Mouse (Mus musculus) embryonic facial prominence, embryonic 11.5 days (tissue): ENCODE data around the gene Mesp2. TPM values are rescaled to one million over a fixed set of nuclear protein-coding genes. Genes with fewer than 3 reads are reported as not detected.

Experiments
- ATAC-seq: fragments of 200-750 bp; cut with Nextera tagmentation; replicated peaks from 2 replicates; pipeline ENCODE4 v1.8.0; 2017; ENCODE audit warnings: low read depth; ENCODE audit not compliant: insufficient number of reproducible peaks, low FRiP score, low TSS enrichment
- DNase-seq: peaks from one replicate; pipeline ENCODE4 v3.0.0-alpha.2; 2015; ENCODE audit warnings: low spot score
- H3K27ac ChIP-seq: fragments of 300-500 bp; sonication (generic); replicated peaks from 2 replicates; pipeline ENCODE4 v1.5.1; 2014; ENCODE audit warnings: mild to moderate bottlenecking, low read depth, low read length, control low read depth
- H3K27me3 ChIP-seq: fragments of 300-500 bp; sonication (generic); 2 replicates; pipeline ENCODE4 v1.6.1; 2014; ENCODE audit warnings: mild to moderate bottlenecking, low read length, moderate library complexity, mixed read lengths; ENCODE audit not compliant: control insufficient read depth, insufficient read depth
- H3K36me3 ChIP-seq: fragments of 300-500 bp; sonication (generic); replicated peaks from 2 replicates; pipeline ENCODE4 v1.6.1; 2014; ENCODE audit warnings: low read depth, mild to moderate bottlenecking, low read length, moderate library complexity, mixed read lengths; ENCODE audit not compliant: control insufficient read depth, insufficient read depth
- H3K4me1 ChIP-seq: fragments of 300-500 bp; sonication (generic); 2 replicates; pipeline ENCODE4 v1.6.1; 2014; ENCODE audit warnings: low read length, mixed read lengths; ENCODE audit not compliant: control insufficient read depth, insufficient read depth
- H3K4me2 ChIP-seq: fragments of 300-500 bp; sonication (generic); 2 replicates; pipeline ENCODE4 v1.6.1; 2014; ENCODE audit warnings: low read depth, mild to moderate bottlenecking, control low read depth, low read length, moderate library complexity
- H3K4me3 ChIP-seq: fragments of 300-500 bp; sonication (generic); 2 replicates; pipeline ENCODE4 v1.5.1; 2014; ENCODE audit warnings: low read depth, low read length, control low read depth
- H3K9ac ChIP-seq: fragments of 300-500 bp; sonication (generic); replicated peaks from 2 replicates; pipeline ENCODE4 v1.6.1; 2014; ENCODE audit warnings: mild to moderate bottlenecking, control low read depth, low read length
- H3K9me3 ChIP-seq: fragments of 300-500 bp; sonication (generic); replicated peaks from 2 replicates; pipeline ENCODE4 v1.6.1; 2016; ENCODE audit warnings: mild to moderate bottlenecking, low read length, inconsistent platforms, mixed read lengths; ENCODE audit not compliant: control insufficient read depth
- WGBS: fragments of 180-500 bp; shearing (Covaris S2); extraction: QIAGEN DNeasy Blood & Tissue Kit; methylation state at CpG from one replicate; pipeline ENCODE4 v1.1.7; 2014; 5-methylcytosine and 5-hydroxymethylcytosine counted together
- polyA plus RNA-seq: library from polyadenylated mRNA; unstranded; fragments of >200 nt; fragmentation: Nextera tagmentation; extraction: Ambion mirVana; gene quantifications from 2 replicates; pipeline ENCODE4 v1.2.1, GENCODE M21; 2014

The Mesp2 gene
- polyA plus RNA-seq, 1 experiment from 2014 or later, result not detected

DNA sequence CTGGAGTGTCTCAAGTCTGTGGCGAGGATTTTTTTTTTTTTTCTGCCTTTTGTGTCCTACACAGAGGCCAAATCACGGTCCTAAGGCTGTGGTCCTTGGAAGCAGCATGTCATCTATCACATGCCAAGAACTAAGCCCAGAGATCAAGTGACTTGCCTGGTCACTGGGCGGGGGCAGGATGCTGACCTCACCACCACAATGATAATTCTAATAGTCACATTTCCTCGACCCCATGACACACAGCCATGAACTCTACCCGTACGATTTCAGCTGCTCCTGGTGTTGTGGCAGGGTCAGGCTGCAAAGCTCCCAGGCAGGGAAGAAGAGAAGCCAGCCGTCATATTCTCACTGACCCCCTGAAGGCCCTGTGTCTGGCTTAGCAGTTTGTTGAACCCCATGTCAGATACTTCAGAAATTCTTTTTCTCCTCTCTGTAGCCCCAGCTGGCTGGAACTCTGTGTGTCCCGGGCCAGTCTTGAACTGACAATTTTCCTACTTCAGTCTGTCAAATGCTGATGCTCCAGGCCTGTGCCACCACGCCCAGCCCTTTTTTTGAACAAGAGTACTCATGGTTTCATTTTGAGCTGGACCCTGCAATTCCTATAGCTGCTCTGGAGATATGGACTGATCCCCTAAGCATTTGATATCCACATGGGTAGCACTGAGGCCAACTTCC, 48.6 kb downstream of the Mesp2 start:
- Histone ChIP-seq H3K9ac (no peak overlapping the region), H3K9me3 (no peaks in the 10 kb centered on the region), H3K4me1 (peaks cover 4% of the 10 kb centered on the region; the same call in 1 of the 2 replicates), H3K27ac (no peak overlapping the region), H3K4me2 (no peak overlapping the region), H3K27me3 (no peaks in the 10 kb centered on the region), H3K4me3 (no peak overlapping the region), H3K36me3 (no peaks in the 10 kb centered on the region)
- WGBS, result 50% methylated on average over 9 of the region's 9 CpGs
- DNase-seq, result no peak
- ATAC-seq, result no peak

DNA sequence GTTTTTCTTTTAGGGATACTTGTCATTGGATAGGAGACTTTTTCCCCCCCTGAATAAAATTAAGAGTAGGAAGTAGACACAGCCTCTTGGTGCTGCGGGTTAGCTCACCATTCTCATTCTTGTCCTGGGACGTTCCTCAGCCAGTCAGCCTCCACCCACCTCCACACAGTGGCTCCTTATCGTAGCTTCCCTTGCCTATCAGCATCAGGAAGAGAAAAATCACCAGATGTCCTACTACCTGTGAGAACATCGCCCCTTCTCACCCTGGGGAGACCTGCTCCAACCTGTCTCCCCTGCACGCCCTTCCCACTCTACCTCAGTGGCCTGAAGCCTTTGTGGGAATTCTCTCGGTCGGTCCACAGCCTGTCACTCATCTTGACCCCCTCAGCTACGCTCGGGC, 50.3 kb downstream of the Mesp2 start, which contains the start of gene Anpep:
TSS of gene Anpep (minus strand) at position 249 of the 400 bp plus-strand sequence.
- Histone ChIP-seq H3K4me3 (no peak within 1 kb of the TSS), H3K27me3 (no peaks in the 10 kb centered on the region), H3K9me3 (no peaks in the 10 kb centered on the region), H3K27ac (no peak within 1 kb of the TSS), H3K4me1 (peaks cover 4% of the 10 kb centered on the region; the same call in 1 of the 2 replicates), H3K36me3 (no peaks in the 10 kb centered on the region), H3K9ac (no peak within 1 kb of the TSS), H3K4me2 (no peak within 1 kb of the TSS)
- 77% methylated on average over 9 of the region's 9 CpGs for WGBS
- DNase-seq, result no peak
- no peak for ATAC-seq

DNA sequence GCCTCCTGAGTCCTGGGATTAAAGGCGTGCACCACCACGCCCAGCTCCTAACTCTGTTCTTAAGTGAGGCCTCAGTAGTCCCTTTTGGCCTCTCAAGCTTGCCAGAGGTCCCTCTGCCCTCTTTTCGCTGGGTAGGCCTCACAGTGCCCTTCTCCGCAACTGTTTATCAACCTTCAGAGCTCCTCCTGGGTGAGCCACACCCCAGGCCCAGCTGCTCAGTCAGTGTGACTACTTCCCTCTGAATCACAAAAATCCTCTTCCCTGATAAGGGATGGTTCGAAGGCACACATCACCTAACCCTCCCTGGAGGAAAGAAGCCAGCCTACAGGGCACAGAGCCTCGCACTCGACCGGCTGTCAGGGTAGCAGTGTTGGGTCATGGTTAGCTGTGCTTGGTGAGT, 51.3 kb downstream of the Mesp2 start:
- 85% methylated on average over 8 of the region's 8 CpGs for WGBS
- H3K4me1 ChIP-seq, result peaks cover 4% of the 10 kb centered on the region; the same call in 1 of the 2 replicates
- no peaks in the 10 kb centered on the region for H3K9me3 ChIP-seq
- H3K36me3 ChIP-seq, result no peaks in the 10 kb centered on the region
- no peak overlapping the region for H3K27ac ChIP-seq
- H3K4me3 ChIP-seq, result no peak overlapping the region
- ATAC-seq, result no peak
- DNase-seq, result no peak
- no peaks in the 10 kb centered on the region for H3K27me3 ChIP-seq
- no peak overlapping the region for H3K4me2 ChIP-seq
- H3K9ac ChIP-seq, result no peak overlapping the region

Other genes starting within 250 kb of the Mesp2 start
- 0.53 and 0.67 TPM in 2 replicates for gene Rhcg, start 193.1 kb upstream of the Mesp2 start, polyA plus RNA-seq
- 15.3 and 16.3 TPM in 2 replicates for gene Ticrr, start 150.5 kb upstream of the Mesp2 start, polyA plus RNA-seq
- 4.5 TPM in 2 replicates for gene Kif7, start 95.0 kb upstream of the Mesp2 start, polyA plus RNA-seq
- gene Plin1, start 77.8 kb upstream of the Mesp2 start, polyA plus RNA-seq, result not detected in 2 replicates
- 7.1 and 8.3 TPM in 2 replicates for gene Pex11a, start 67.6 kb upstream of the Mesp2 start, polyA plus RNA-seq
- 0.21 and 0.42 TPM in 2 replicates for gene Wdr93, start 67.6 kb upstream of the Mesp2 start, polyA plus RNA-seq
- 0.17 TPM in 1 of 2 replicates, not detected in the other for gene Mesp1, start 16.9 kb upstream of the Mesp2 start, polyA plus RNA-seq
- gene Anpep, start 50.3 kb downstream of the Mesp2 start, polyA plus RNA-seq, result 7.5 and 7.9 TPM in 2 replicates
- gene Ap3s2, start 109.9 kb downstream of the Mesp2 start, polyA plus RNA-seq, result 49.4 and 61.2 TPM in 2 replicates
- gene Arpin, start 124.6 kb downstream of the Mesp2 start, polyA plus RNA-seq, result 20.6 and 23.1 TPM in 2 replicates
- 16.4 and 17.8 TPM in 2 replicates for gene Zfp710, start 214.1 kb downstream of the Mesp2 start, polyA plus RNA-seq